Mouse (Mus musculus) natural killer cell, adult 2 months (primary cell): ENCODE measurements around the gene Sdc1.

Experiments
- DNase-seq, 2 experiments: peaks; one replicate each; pipeline ENCODE4 v3.0.0; 2022; ENCODE audit warnings: low spot score in 2 of 2

The Sdc1 gene

GRCm38 (mm10) chr12:8782565-8782964 is 11.4 kb downstream of the Sdc1 start:
- no peak for DNase-seq

GRCm38 (mm10) chr12:8784189-8784588 is 13.1 kb downstream of the Sdc1 start:
- DNase-seq = no peak

- no peak for DNase-seq
Observed at GRCm38 (mm10) chr12:8786476-8786875, 15.4 kb downstream of the Sdc1 start.

- no peak for DNase-seq
Observed at GRCm38 (mm10) chr12:8786984-8787730, 16.0 kb downstream of the Sdc1 start.

GRCm38 (mm10) chr12:8788469-8788868 is 17.3 kb downstream of the Sdc1 start:
- DNase-seq = no peak

- no peak for DNase-seq
Observed at GRCm38 (mm10) chr12:8790615-8791014, 19.5 kb downstream of the Sdc1 start.

GRCm38 (mm10) chr12:8793410-8794051 is 22.4 kb downstream of the Sdc1 start:
- DNase-seq = no peak

GRCm38 (mm10) chr12:8797936-8798335 is 26.8 kb downstream of the Sdc1 start:
- no peak for DNase-seq

- DNase-seq = no peak
Observed at GRCm38 (mm10) chr12:8798486-8799020, 27.4 kb downstream of the Sdc1 start.

- DNase-seq = no peak
Observed at GRCm38 (mm10) chr12:8803421-8804076, 32.4 kb downstream of the Sdc1 start.

GRCm38 (mm10) chr12:8804077-8804456 is 32.9 kb downstream of the Sdc1 start:
- no peak for DNase-seq

GRCm38 (mm10) chr12:8804934-8805722 is 34.0 kb downstream of the Sdc1 start:
- no peak for DNase-seq

- DNase-seq = no peak
Observed at GRCm38 (mm10) chr12:8809086-8809485, 38.0 kb downstream of the Sdc1 start.

- DNase-seq = no peak
Observed at GRCm38 (mm10) chr12:8809626-8810025, 38.5 kb downstream of the Sdc1 start.

- no peak for DNase-seq
Observed at GRCm38 (mm10) chr12:8810966-8811365, 39.8 kb downstream of the Sdc1 start.

GRCm38 (mm10) chr12:8811441-8811871 is 40.3 kb downstream of the Sdc1 start:
- no peak for DNase-seq

- no peak for DNase-seq
Observed at GRCm38 (mm10) chr12:8811894-8812560, 40.9 kb downstream of the Sdc1 start.

- no peak for DNase-seq
Observed at GRCm38 (mm10) chr12:8817467-8818232, 46.5 kb downstream of the Sdc1 start.

- no peak for DNase-seq
Observed at GRCm38 (mm10) chr12:8818233-8818672, 47.1 kb downstream of the Sdc1 start.

- no peak for DNase-seq
Observed at GRCm38 (mm10) chr12:8824995-8825703, 54.0 kb downstream of the Sdc1 start.
